Mouse (Mus musculus) Patski (cell line): Measurements from ENCODE around the gene Nub1. TPM values are rescaled to one million over a fixed set of nuclear protein-coding genes. Genes with fewer than 3 reads are reported as not detected.

Source experiments
- ATAC-seq: fragments of 100-300 bp; one replicate; pipeline ENCODE4 v1.8.0; 2021
- CTCF ChIA-PET: fragments of 350-600 bp; sonication (Branson Sonifier 250); formaldehyde crosslinking; loops from one replicate; lab custom pipeline; 2022; ENCODE audit warnings: inconsistent platforms; lab: Charles Lee
- POLR2A ChIA-PET: fragments of 350-600 bp; sonication (Branson Sonifier 250); formaldehyde crosslinking; loops from one replicate; lab custom pipeline; 2022; ENCODE audit warnings: antibody characterized with exemption, inconsistent platforms; lab: Charles Lee
- DNase-seq: peaks from one replicate; pipeline ENCODE4 v3.0.0-alpha.2; 2011; ENCODE audit warnings: low read depth, low spot score
- H3K27me3 ChIP-seq: fragments of 371-371 bp; one replicate; pipeline ENCODE4 v1.5.1; 2021
- CTCF ChIP-seq: fragments of 100-300 bp; IDR thresholded peaks from one replicate; pipeline ENCODE4 v1.5.1; 2021
- in situ Hi-C: fragments of 300-500 bp; cut with MboI; formaldehyde crosslinking; loops from 3 replicates; pipeline ENCODE4 v1.11.1; 2018; ENCODE audit warnings: low pct_unique_long_range_greater_than_20kb, mixed read lengths
- polyA plus RNA-seq: library from polyadenylated mRNA; unstranded; gene quantifications from one replicate; pipeline ENCODE4 v1.2.3, GENCODE M21; 2021

The Nub1 gene
- polyA plus RNA-seq, 1 experiment from 2014 or later = 85.2 TPM

GRCm38 (mm10) chr5:24724270-24724634, 38.9 kb downstream of the Nub1 start:
- ATAC-seq = no peak
- POLR2A ChIA-PET = no interaction called here
- CTCF ChIA-PET = interaction anchor here (1.5 kb wide), 1 partner anchor 9 kb away, joined by 3 read pairs; no protein-coding TSS in a partner anchor
- H3K27me3 ChIP-seq = no peaks in the 10 kb centered on the region
- TF ChIP-seq CTCF = no peak
- in situ Hi-C loops = no loop called here
- no peak for DNase-seq

- CTCF ChIA-PET = interaction anchor here (1.1 to 1.5 kb wide), 2 partner anchors 8 to 19 kb away, joined by 3 read pairs; no protein-coding TSS in a partner anchor
- H3K27me3 ChIP-seq = no peaks in the 10 kb centered on the region
- POLR2A ChIA-PET = no interaction called here
- no peak for TF ChIP-seq CTCF
- in situ Hi-C loops = no loop called here
- ATAC-seq = no peak
- no peak for DNase-seq
These were observed 39.5 kb downstream of the Nub1 start for GRCm38 (mm10) chr5:24724805-24725204.

GRCm38 (mm10) chr5:24725897-24726296, 40.6 kb downstream of the Nub1 start:
- in situ Hi-C loops = no loop called here
- ATAC-seq (no peak), DNase-seq (no peak)
- H3K27me3 ChIP-seq = no peaks in the 10 kb centered on the region
- ChIA-PET POLR2A (no interaction called here), CTCF (interaction anchor here (1.5 kb wide), 1 partner anchor 21 kb away, joined by 4 read pairs; no protein-coding TSS in a partner anchor)
- no peak for TF ChIP-seq CTCF

- DNase-seq (no peak), ATAC-seq (no peak)
- in situ Hi-C loops = no loop called here
- no peak for TF ChIP-seq CTCF
- POLR2A ChIA-PET = no interaction called here
- no peaks in the 10 kb centered on the region for H3K27me3 ChIP-seq
- CTCF ChIA-PET = interaction anchor here (1.5 kb wide), 2 partner anchors 20 to 52 kb away, joined by 3 to 4 read pairs; no protein-coding TSS in a partner anchor
These were observed 41.8 kb downstream of the Nub1 start for GRCm38 (mm10) chr5:24726901-24727836.

- ATAC-seq (no peak), DNase-seq (no peak)
- in situ Hi-C loops = no loop called here
- H3K27me3 ChIP-seq = no peaks in the 10 kb centered on the region
- ChIA-PET CTCF (no interaction called here), POLR2A (interaction anchor here (0.6 kb wide), 1 partner anchor 15 kb away, joined by 3 read pairs; no protein-coding TSS in a partner anchor)
- no peak for TF ChIP-seq CTCF
These were observed 44.6 kb downstream of the Nub1 start for GRCm38 (mm10) chr5:24729797-24730487.

- DNase-seq (no peak), ATAC-seq (no peak)
- no peaks in the 10 kb centered on the region for H3K27me3 ChIP-seq
- ChIA-PET POLR2A (interaction anchor here (0.6 kb wide), 1 partner anchor 16 kb away, joined by 3 read pairs; no protein-coding TSS in a partner anchor), CTCF (no interaction called here)
- no peak for TF ChIP-seq CTCF
- in situ Hi-C loops = no loop called here
These were observed 45.1 kb downstream of the Nub1 start, which contains the start of gene Wdr86 for GRCm38 (mm10) chr5:24730488-24730871. TSS of gene Wdr86 (minus strand) at chr5:24730727.

GRCm38 (mm10) chr5:24730986-24731385, 45.7 kb downstream of the Nub1 start:
- ATAC-seq (no peak), DNase-seq (no peak)
- no peak for TF ChIP-seq CTCF
- in situ Hi-C loops = no loop called here
- ChIA-PET CTCF (no interaction called here), POLR2A (no interaction called here)
- H3K27me3 ChIP-seq = no peaks in the 10 kb centered on the region

GRCm38 (mm10) chr5:24733134-24733533, 47.8 kb downstream of the Nub1 start:
- no peak for TF ChIP-seq CTCF
- in situ Hi-C loops = no loop called here
- DNase-seq = no peak
- no peaks in the 10 kb centered on the region for H3K27me3 ChIP-seq
- POLR2A ChIA-PET = interaction anchor here (1.5 kb wide), 1 partner anchor 44 kb away, joined by 3 read pairs; no protein-coding TSS in a partner anchor
- ATAC-seq = peak; percentile 75
- CTCF ChIA-PET = interaction anchor here (1.0 to 1.4 kb wide), 3 partner anchors 9 to 47 kb away, joined by 3 to 4 read pairs (median 3); no protein-coding TSS in a partner anchor

- in situ Hi-C loops = no loop called here
- no peak for ATAC-seq
- CTCF ChIA-PET = interaction anchor here (1.0 to 1.4 kb wide), 3 partner anchors 10 to 46 kb away, joined by 3 to 4 read pairs (median 3); no protein-coding TSS in a partner anchor
- no peak for TF ChIP-seq CTCF
- DNase-seq = no peak
- no peaks in the 10 kb centered on the region for H3K27me3 ChIP-seq
- POLR2A ChIA-PET = interaction anchor here (1.5 kb wide), 1 partner anchor 43 kb away, joined by 3 read pairs; no protein-coding TSS in a partner anchor
These were observed 48.6 kb downstream of the Nub1 start for GRCm38 (mm10) chr5:24733771-24734426.

- H3K27me3 ChIP-seq = no peaks in the 10 kb centered on the region
- no peak for ATAC-seq
- DNase-seq = no peak
- POLR2A ChIA-PET = no interaction called here
- in situ Hi-C loops = loop anchor here (5.0 kb wide), 1 partner anchor 60 kb away; no protein-coding TSS in a partner anchor
- CTCF ChIA-PET = no interaction called here
- no peak for TF ChIP-seq CTCF
These were observed 52.3 kb downstream of the Nub1 start for GRCm38 (mm10) chr5:24737595-24737994.
